Mouse (Mus musculus) kidney, adult 11 months (tissue): ENCODE data around the gene Cypt12.

Experiments
- DNase-seq: peaks from one replicate; pipeline ENCODE4 v3.0.0; 2022

The Cypt12 gene

GRCm38 (mm10) chr3:17948299-17948698, at the start of gene Cypt12:
TSS of gene Cypt12 (plus strand) at chr3:17948410.
- DNase-seq: no peak

GRCm38 (mm10) chr3:17913796-17914195, 34.4 kb upstream of the Cypt12 start:
- no peak for DNase-seq

- no peak for DNase-seq
Measured at GRCm38 (mm10) chr3:17940206-17940605, 8.0 kb upstream of the Cypt12 start.
